Mouse (Mus musculus) neural tube, embryonic 14.5 days (tissue): ENCODE data around the gene Gm20388. TPM values are rescaled to one million over a fixed set of nuclear protein-coding genes. Genes with fewer than 3 reads are reported as not detected.

Experiments
- ATAC-seq: fragments of 200-750 bp; cut with Nextera tagmentation; 2 replicates; pipeline ENCODE4 v1.8.0; 2017; ENCODE audit warnings: low read depth, mild to moderate bottlenecking, moderate TSS enrichment, moderate library complexity
- H3K27ac ChIP-seq: fragments of 300-500 bp; sonication (generic); 2 replicates; pipeline ENCODE4 v1.5.1; 2014; ENCODE audit warnings: low read depth, mild to moderate bottlenecking, control low read depth, low read length, moderate library complexity, mixed read lengths
- H3K27me3 ChIP-seq: fragments of 300-500 bp; sonication (generic); 2 replicates; pipeline ENCODE4 v1.6.1; 2014; ENCODE audit warnings: low read length; ENCODE audit not compliant: control insufficient read depth, insufficient read depth
- H3K36me3 ChIP-seq: fragments of 300-500 bp; sonication (generic); 2 replicates; pipeline ENCODE4 v1.6.1; 2014; ENCODE audit warnings: low read length, mixed read lengths; ENCODE audit not compliant: control insufficient read depth, insufficient read depth
- H3K4me1 ChIP-seq: fragments of 300-500 bp; sonication (generic); 2 replicates; pipeline ENCODE4 v1.6.1; 2014; ENCODE audit warnings: low read length; ENCODE audit not compliant: control insufficient read depth, insufficient read depth
- H3K4me2 ChIP-seq: fragments of 300-500 bp; sonication (generic); 2 replicates; pipeline ENCODE4 v1.6.1; 2014; ENCODE audit warnings: mild to moderate bottlenecking, low read depth, low read length, control low read depth
- H3K4me3 ChIP-seq: fragments of 300-500 bp; sonication (generic); 2 replicates; pipeline ENCODE4 v1.5.1; 2014; ENCODE audit warnings: low read depth, low read length, control low read depth, mixed read lengths
- H3K9ac ChIP-seq: fragments of 300-500 bp; sonication (generic); replicated peaks from 2 replicates; pipeline ENCODE4 v1.6.1; 2014; ENCODE audit warnings: low read depth, mild to moderate bottlenecking, control low read depth, low read length, mixed read lengths
- H3K9me3 ChIP-seq: fragments of 300-500 bp; sonication (generic); 2 replicates; pipeline ENCODE4 v1.6.1; 2016; ENCODE audit warnings: low read length; ENCODE audit not compliant: control insufficient read depth
- WGBS: fragments of 180-500 bp; shearing (Covaris S2); extraction: QIAGEN DNeasy Blood & Tissue Kit; methylation state at CpG from one replicate; pipeline ENCODE4 v1.1.7; 2014; 5-methylcytosine and 5-hydroxymethylcytosine counted together
- polyA plus RNA-seq: library from polyadenylated mRNA; unstranded; fragments of >200 nt; fragmentation: Nextera tagmentation; extraction: Ambion mirVana; gene quantifications from 2 replicates; pipeline ENCODE4 v1.2.1, GENCODE M21; 2014

The Gm20388 gene
- polyA plus RNA-seq, 1 experiment from 2014 or later = 10.3 TPM

DNA sequence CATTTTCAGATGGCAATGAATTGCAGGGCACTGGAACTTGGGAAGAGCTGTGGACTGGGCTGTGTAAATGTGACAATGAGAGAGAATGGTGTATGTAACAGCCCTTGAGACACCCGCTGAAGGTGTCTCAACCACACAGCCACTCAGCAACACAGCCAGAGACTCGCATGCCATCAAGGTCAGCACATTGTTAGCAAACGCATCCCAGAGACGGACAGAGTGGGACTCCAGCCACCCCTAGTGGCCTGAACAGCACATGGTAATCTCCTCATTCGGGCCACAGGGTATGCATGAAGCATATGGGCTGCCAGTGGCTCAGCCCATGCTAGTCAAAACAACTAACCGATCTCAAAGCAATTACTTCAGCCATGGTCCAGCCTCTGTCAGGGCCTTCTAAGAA lies 4468.6 kb downstream of the Gm20388 start:
- H3K4me3 ChIP-seq = no peak overlapping the region
- no peak overlapping the region for H3K27ac ChIP-seq
- H3K27me3 ChIP-seq = no peaks in the 10 kb centered on the region
- no peak overlapping the region for H3K4me2 ChIP-seq
- no peak for ATAC-seq
- 0 out of 2 replicates have a peak, but pooled peaks cover 7% of the 10 kb centered on the region for H3K36me3 ChIP-seq
- WGBS = 62% methylated on average over 6 of the region's 6 CpGs
- no peaks in the 10 kb centered on the region for H3K9me3 ChIP-seq
- H3K4me1 ChIP-seq = peaks cover 5% of the 10 kb centered on the region
- no peak overlapping the region for H3K9ac ChIP-seq

DNA sequence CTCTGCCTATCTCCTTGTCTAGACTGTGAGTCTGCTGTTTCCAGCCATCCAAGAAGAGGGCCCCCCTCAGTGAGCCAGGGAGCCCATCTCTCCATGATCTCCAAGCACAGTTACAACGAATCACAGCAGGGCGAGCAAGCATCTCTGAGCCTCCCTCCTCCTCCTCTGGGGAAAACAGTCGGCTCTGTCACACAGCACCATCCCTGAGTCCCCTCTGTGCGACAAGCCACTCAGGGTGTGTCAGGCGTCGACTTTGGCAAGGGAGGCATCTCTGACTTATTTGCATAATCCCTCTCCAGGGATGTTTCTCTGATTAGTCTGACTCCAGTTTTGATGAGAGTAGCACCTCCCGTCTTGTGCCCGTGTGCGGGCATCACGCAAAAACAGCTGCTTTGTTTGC lies 4471.6 kb downstream of the Gm20388 start:
- Histone ChIP-seq H3K36me3 (0 out of 2 replicates have a peak, but pooled peaks cover 7% of the 10 kb centered on the region), H3K27ac (peak overlapping the region; percentile 60; the same call in 1 of the 2 replicates), H3K4me2 (no peak overlapping the region), H3K9me3 (no peaks in the 10 kb centered on the region), H3K9ac (no peak overlapping the region), H3K4me3 (no peak overlapping the region), H3K27me3 (no peaks in the 10 kb centered on the region), H3K4me1 (peaks cover 8% of the 10 kb centered on the region)
- 41% methylated on average over 10 of the region's 10 CpGs for WGBS
- peak; percentile 36; the same call in 1 of the 2 replicates for ATAC-seq

DNA sequence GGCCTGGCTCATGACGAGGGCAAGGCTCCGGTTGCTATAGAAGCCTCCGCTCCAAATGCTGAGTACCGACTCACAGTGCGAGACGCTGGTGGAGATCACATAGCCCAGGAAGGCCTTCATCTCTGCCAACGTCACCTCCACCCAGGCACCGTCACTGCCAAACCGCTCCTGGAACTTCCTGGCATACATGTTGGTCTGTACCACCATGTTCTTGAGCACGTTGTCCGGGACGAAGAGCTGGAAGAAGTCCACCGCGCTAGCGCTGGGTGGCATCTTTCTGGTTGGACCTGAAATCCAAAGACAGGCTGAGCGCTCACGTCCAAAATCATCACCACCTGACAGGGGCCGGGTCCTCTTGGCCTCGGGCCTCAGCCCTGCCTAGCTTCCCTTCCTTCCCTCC lies 4473.7 kb downstream of the Gm20388 start:
- Histone ChIP-seq H3K9ac (no peak overlapping the region), H3K36me3 (0 out of 2 replicates have a peak, but pooled peaks cover 4% of the 10 kb centered on the region), H3K27ac (no peak overlapping the region), H3K27me3 (no peaks in the 10 kb centered on the region), H3K9me3 (no peaks in the 10 kb centered on the region), H3K4me1 (peaks cover 8% of the 10 kb centered on the region), H3K4me2 (no peak overlapping the region), H3K4me3 (no peak overlapping the region)
- ATAC-seq = no peak
- 97% methylated on average over 19 of the region's 19 CpGs for WGBS

DNA sequence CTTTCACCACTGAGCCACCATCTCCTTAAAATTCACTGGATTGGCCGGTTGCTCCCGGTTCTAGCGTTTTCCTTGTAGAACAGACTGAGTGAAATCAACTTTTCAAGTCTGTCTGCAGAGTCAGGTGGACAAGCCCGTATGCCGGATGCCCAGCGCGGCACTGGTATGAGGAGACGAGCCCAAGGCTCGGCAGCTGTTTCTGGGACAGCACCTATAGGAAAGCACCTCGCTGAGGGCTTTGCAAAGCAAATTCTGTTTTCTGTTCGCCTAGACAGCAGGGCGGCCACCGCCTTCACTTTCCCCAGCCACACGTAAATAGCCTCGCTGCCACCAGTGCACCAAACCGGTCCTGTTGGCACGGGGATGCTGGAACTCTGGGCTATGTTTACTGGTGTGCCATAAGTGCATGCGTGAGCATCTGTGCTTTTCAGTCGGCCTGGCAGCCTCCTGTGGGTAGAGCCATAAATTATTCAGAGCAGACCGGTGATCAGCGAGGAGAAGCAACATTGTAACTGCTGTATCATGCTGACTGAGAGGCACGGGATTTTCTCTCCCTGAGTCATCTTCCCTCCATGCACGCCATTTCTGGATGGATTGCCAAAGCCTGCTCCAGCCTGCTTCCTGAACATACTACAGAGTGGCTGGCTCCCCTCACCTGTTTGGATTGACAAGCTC lies 4475.7 kb downstream of the Gm20388 start:
- peak overlapping the region; percentile 52; the same call in 1 of the 2 replicates for H3K27ac ChIP-seq
- peak; percentile 83; the same call in 1 of the 2 replicates for ATAC-seq
- no peak overlapping the region for H3K4me2 ChIP-seq
- no peak overlapping the region for H3K4me3 ChIP-seq
- no peak overlapping the region for H3K9ac ChIP-seq
- 0 out of 2 replicates have a peak, but pooled peaks cover 4% of the 10 kb centered on the region for H3K36me3 ChIP-seq
- no peaks in the 10 kb centered on the region for H3K9me3 ChIP-seq
- peaks cover 8% of the 10 kb centered on the region for H3K4me1 ChIP-seq
- WGBS = 56% methylated on average over 23 of the region's 23 CpGs
- no peaks in the 10 kb centered on the region for H3K27me3 ChIP-seq

DNA sequence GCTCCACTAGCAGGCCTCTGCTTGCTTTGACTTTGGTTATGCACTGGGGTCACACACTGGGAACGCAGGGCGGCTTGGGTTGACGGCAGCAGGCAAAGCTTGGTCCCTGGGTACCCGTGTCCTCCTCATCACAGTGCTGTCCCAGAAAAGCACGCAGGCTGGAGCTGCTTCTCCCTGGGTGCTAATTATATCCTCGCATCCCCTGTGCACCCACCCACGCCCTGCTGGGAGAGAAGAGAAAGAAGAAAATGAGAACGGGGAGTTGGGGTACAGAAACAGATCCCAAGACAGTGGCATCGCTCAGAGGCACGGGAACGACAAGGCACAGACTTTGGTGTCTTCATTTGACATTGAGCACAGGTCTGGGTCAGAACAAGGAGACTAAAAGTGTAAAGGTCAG lies 4478.9 kb downstream of the Gm20388 start:
- H3K4me3 ChIP-seq = no peak overlapping the region
- H3K27me3 ChIP-seq = no peaks in the 10 kb centered on the region
- no peak overlapping the region for H3K9ac ChIP-seq
- no peak for ATAC-seq
- peaks cover 3% of the 10 kb centered on the region; the same call in 1 of the 2 replicates for H3K4me1 ChIP-seq
- 90% methylated on average over 11 of the region's 11 CpGs for WGBS
- no peak overlapping the region for H3K27ac ChIP-seq
- no peaks in the 10 kb centered on the region for H3K36me3 ChIP-seq
- no peaks in the 10 kb centered on the region for H3K9me3 ChIP-seq
- H3K4me2 ChIP-seq = no peak overlapping the region

DNA sequence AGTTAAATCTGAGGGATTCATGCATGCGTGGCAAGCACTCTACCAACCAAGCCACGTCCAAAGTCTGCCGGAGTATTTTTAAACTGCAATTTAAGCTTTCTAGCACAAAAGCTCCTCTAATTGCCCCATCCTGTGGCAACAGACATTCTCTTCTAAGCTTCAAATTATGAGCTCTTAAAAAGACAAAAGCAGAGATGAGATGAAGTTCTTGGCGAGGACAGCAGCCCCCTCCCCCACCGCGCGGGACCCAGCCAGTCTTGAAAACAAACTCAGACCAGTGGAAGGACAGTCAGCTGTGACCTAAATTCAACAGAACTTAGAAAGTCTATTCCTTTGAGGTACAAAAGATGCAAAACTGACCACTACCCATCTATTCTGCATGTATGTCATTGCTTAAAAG lies 4480.6 kb downstream of the Gm20388 start:
- Histone ChIP-seq H3K9ac (no peak overlapping the region), H3K36me3 (no peaks in the 10 kb centered on the region), H3K27me3 (no peaks in the 10 kb centered on the region), H3K4me2 (no peak overlapping the region), H3K4me1 (peaks cover 3% of the 10 kb centered on the region; the same call in 1 of the 2 replicates), H3K4me3 (no peak overlapping the region), H3K27ac (no peak overlapping the region), H3K9me3 (no peaks in the 10 kb centered on the region)
- 76% methylated on average over 7 of the region's 7 CpGs for WGBS
- no peak for ATAC-seq

DNA sequence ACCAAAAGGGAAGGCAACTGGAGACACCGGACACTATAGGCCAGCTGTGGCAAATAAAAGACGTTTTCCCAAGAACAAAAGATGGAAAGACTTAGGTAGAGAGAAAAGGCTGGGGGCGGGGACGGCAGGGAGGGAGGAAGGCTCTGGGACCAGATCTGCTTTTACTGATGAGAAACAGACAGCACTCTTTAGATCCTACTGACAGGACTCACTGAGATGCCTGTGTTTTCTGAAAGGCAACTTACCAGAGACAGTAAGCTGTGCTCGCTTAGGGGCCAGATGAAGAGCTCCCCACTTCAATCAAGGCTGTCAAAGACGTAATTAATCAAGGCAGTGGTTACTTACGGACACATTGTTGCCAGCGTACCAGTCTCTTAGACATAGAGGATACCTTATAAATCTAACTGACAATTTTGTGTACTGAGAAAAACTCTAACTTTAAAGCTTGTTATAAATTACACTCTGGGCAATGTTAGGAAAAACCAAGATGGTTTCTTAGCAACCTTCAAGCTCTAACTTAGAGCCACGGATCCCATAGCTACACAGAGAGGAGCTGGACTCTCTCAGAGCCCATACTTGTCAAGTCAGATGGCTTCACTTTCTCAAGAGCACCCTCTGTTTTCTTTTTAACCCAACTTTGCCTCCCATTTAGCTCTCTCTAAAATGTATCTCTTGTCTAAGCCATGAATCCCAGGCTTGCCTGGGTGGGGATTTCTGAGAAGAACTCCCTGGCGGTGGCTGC lies 4481.8 kb downstream of the Gm20388 start:
- Histone ChIP-seq H3K27me3 (no peaks in the 10 kb centered on the region), H3K27ac (no peak overlapping the region), H3K4me3 (no peak overlapping the region), H3K9me3 (no peaks in the 10 kb centered on the region), H3K36me3 (no peaks in the 10 kb centered on the region), H3K4me2 (no peak overlapping the region), H3K4me1 (no peaks in the 10 kb centered on the region), H3K9ac (no peak overlapping the region)
- 31% methylated on average over 10 of the region's 10 CpGs for WGBS
- no peak; the same call in 1 of the 2 replicates for ATAC-seq

DNA sequence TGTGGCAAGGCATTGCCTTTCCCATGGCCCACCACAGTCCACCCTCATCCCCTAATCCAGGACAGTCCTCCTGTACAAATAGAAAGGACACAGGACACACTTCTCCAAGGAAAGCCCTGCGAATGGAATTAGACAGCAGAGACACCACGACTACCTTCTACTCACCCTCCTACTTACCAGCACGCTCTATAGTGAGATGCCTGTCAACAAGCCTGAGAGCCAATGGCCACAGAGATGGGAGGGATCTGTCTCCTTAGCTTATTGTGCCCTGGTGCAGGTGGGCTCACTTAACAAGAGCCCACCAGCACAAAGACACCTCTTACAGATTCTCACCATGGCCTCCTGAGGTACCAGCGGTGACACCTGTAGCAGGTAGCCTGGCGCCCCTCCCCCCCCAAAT lies 4482.4 kb downstream of the Gm20388 start:
- no peak overlapping the region for H3K27ac ChIP-seq
- no peak for ATAC-seq
- WGBS = 88% methylated on average over 5 of the region's 5 CpGs

DNA sequence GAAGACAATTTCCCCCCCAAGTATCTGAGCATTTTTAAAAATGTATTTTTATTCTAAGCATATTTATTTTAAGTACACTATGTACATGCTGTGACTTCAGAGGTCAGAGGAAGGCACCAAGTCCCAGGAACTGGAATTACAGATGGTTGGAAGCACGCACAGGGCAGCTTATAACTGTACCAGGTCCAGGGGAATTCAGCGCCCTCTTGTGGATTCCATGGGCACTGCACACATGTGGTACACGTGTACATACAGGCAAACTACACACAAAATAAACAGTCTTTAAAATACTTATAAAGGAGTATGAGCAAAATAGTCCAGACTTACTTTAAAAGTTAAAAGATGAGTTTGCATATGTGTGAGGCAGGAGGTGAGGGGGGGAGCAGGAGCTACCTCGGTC lies 4483.3 kb downstream of the Gm20388 start:
- WGBS = 92% methylated on average over 4 of the region's 4 CpGs
- no peak overlapping the region for H3K9ac ChIP-seq

More for the DNA sequence above, 4482.4 kb downstream of the Gm20388 start:
- Histone ChIP-seq H3K36me3 (no peaks in the 10 kb centered on the region), H3K9ac (no peak overlapping the region), H3K9me3 (no peaks in the 10 kb centered on the region), H3K4me3 (no peak overlapping the region), H3K4me2 (no peak overlapping the region), H3K27me3 (no peaks in the 10 kb centered on the region), H3K4me1 (no peaks in the 10 kb centered on the region)

More for the DNA sequence above, 4483.3 kb downstream of the Gm20388 start:
- H3K27ac ChIP-seq = no peak overlapping the region
- ATAC-seq = no peak
- no peaks in the 10 kb centered on the region for H3K36me3 ChIP-seq
- H3K9me3 ChIP-seq = no peaks in the 10 kb centered on the region
- H3K4me2 ChIP-seq = no peak overlapping the region
- H3K4me3 ChIP-seq = no peak overlapping the region
- H3K27me3 ChIP-seq = no peaks in the 10 kb centered on the region
- H3K4me1 ChIP-seq = no peaks in the 10 kb centered on the region
